Mouse (Mus musculus) intestine, embryonic 14.5 days (tissue): ENCODE data around the gene Samm50. TPM values are rescaled to one million over a fixed set of nuclear protein-coding genes. Genes with fewer than 3 reads are reported as not detected.
A peak's percentile ranks its signal among the peaks of the same experiment; 100 is the strongest.

ENCODE experiments used
- ATAC-seq: fragments of 200-750 bp; cut with Nextera tagmentation; replicated peaks from 2 replicates; pipeline ENCODE4 v1.8.0; 2017; ENCODE audit warnings: low read depth, moderate number of reproducible peaks, moderate TSS enrichment, moderate library complexity; ENCODE audit not compliant: low FRiP score, low TSS enrichment
- DNase-seq: peaks from one replicate; pipeline ENCODE4 v3.0.0-alpha.2; 2018; ENCODE audit warnings: low spot score
- H3K27ac ChIP-seq: fragments of 300-500 bp; sonication (generic); 2 replicates; pipeline ENCODE4 v1.5.1; 2014; ENCODE audit warnings: low read depth, mild to moderate bottlenecking, control low read depth
- H3K27me3 ChIP-seq: fragments of 300-500 bp; sonication (generic); replicated peaks from 2 replicates; pipeline ENCODE4 v1.6.1; 2014; ENCODE audit warnings: low read length, control low read depth; ENCODE audit not compliant: control insufficient read depth, insufficient read depth
- H3K36me3 ChIP-seq: fragments of 300-500 bp; sonication (generic); 2 replicates; pipeline ENCODE4 v1.6.1; 2014; ENCODE audit warnings: low read length, control low read depth; ENCODE audit not compliant: control insufficient read depth, insufficient read depth
- H3K4me1 ChIP-seq: fragments of 300-500 bp; sonication (generic); replicated peaks from 2 replicates; pipeline ENCODE4 v1.6.1; 2014; ENCODE audit warnings: low read length, control low read depth, mixed read lengths; ENCODE audit not compliant: control insufficient read depth, insufficient read depth
- H3K4me2 ChIP-seq: fragments of 300-500 bp; sonication (generic); 2 replicates; pipeline ENCODE4 v1.6.1; 2014; ENCODE audit warnings: low read length
- H3K4me3 ChIP-seq: fragments of 300-500 bp; sonication (generic); 2 replicates; pipeline ENCODE4 v1.5.1; 2014; ENCODE audit warnings: low read depth, low read length, control low read depth, mixed read lengths
- H3K9ac ChIP-seq: fragments of 300-500 bp; sonication (generic); 2 replicates; pipeline ENCODE4 v1.6.1; 2014; ENCODE audit warnings: mild to moderate bottlenecking, low read length
- H3K9me3 ChIP-seq: fragments of 300-500 bp; sonication (generic); 2 replicates; pipeline ENCODE4 v1.6.1; 2016; ENCODE audit warnings: low read length, control low read depth; ENCODE audit not compliant: control insufficient read depth
- WGBS: fragments of 180-500 bp; shearing (Covaris S2); extraction: QIAGEN DNeasy Blood & Tissue Kit; methylation state at CpG from one replicate; pipeline ENCODE4 v1.1.7; 2014; 5-methylcytosine and 5-hydroxymethylcytosine counted together
- polyA plus RNA-seq: library from polyadenylated mRNA; unstranded; fragments of >200 nt; fragmentation: Nextera tagmentation; extraction: Ambion mirVana; gene quantifications from 2 replicates; pipeline ENCODE4 v1.2.1, GENCODE M21; 2014

Samm50 gene
- polyA plus RNA-seq, 1 experiment from 2014 or later, result 89.2 TPM

- no peaks in the 10 kb centered on the region for H3K9me3 ChIP-seq
- WGBS, result 82% methylated on average over 7 of the region's 7 CpGs
- H3K27me3 ChIP-seq, result peaks cover 12% of the 10 kb centered on the region
- H3K9ac ChIP-seq, result no peak overlapping the region
- no peak for ATAC-seq
- no peak overlapping the region for H3K27ac ChIP-seq
- H3K4me1 ChIP-seq, result peaks cover 9% of the 10 kb centered on the region
- no peak for DNase-seq
- H3K36me3 ChIP-seq, result no peaks in the 10 kb centered on the region
- no peak overlapping the region for H3K4me3 ChIP-seq
- H3K4me2 ChIP-seq, result no peak overlapping the region
Measured at GRCm38 (mm10) chr15:84171166-84171565, 20.9 kb upstream of the Samm50 start.

DNA sequence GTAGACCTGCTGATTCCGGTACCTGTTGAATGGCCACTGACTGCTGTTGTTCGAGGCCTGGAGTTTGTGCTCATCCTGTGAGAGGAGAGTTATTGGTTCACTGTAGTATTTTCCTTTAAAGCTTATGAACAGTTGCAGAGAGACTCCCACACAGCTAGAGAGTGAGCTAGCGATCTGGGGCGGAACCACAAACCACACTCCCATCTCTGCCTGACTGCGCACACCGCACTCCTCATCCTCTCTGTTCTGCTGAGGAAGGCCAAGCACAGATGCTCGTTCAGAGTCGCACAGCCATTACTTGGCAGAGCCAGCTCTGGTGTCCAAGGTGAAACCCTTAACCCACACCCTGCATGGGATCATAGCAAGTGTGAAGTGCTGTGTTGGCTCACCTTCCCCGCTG, 13.3 kb upstream of the Samm50 start:
- no peaks in the 10 kb centered on the region for H3K27me3 ChIP-seq
- no peak overlapping the region for H3K9ac ChIP-seq
- no peaks in the 10 kb centered on the region for H3K4me1 ChIP-seq
- 92% methylated on average over 9 of the region's 9 CpGs for WGBS
- H3K9me3 ChIP-seq, result no peaks in the 10 kb centered on the region
- no peak overlapping the region for H3K4me3 ChIP-seq
- ATAC-seq (no peak), DNase-seq (no peak)
- H3K27ac ChIP-seq, result no peak overlapping the region
- no peak overlapping the region for H3K4me2 ChIP-seq
- no peaks in the 10 kb centered on the region for H3K36me3 ChIP-seq

GRCm38 (mm10) chr15:84182000-84182399, 10.0 kb upstream of the Samm50 start:
- WGBS, result 63% methylated on average over 6 of the region's 6 CpGs

GRCm38 (mm10) chr15:84183967-84184366, 8.1 kb upstream of the Samm50 start:
- ATAC-seq, result no peak
- Histone ChIP-seq H3K4me1 (no peaks in the 10 kb centered on the region), H3K9me3 (no peaks in the 10 kb centered on the region)

More at GRCm38 (mm10) chr15:84182000-84182399, 10.0 kb upstream of the Samm50 start:
- no peak overlapping the region for H3K9ac ChIP-seq
- no peak for DNase-seq
- no peak for ATAC-seq
- no peak overlapping the region for H3K4me2 ChIP-seq
- no peaks in the 10 kb centered on the region for H3K36me3 ChIP-seq
- no peaks in the 10 kb centered on the region for H3K27me3 ChIP-seq
- H3K9me3 ChIP-seq, result no peaks in the 10 kb centered on the region
- H3K4me3 ChIP-seq, result no peak overlapping the region
- no peaks in the 10 kb centered on the region for H3K4me1 ChIP-seq
- no peak overlapping the region for H3K27ac ChIP-seq

GRCm38 (mm10) chr15:84186196-84186595, 5.8 kb upstream of the Samm50 start:
- WGBS, result 62% methylated on average over 4 of the region's 4 CpGs
- no peak overlapping the region for H3K4me2 ChIP-seq
- no peak for DNase-seq
- ATAC-seq, result no peak
- no peak overlapping the region for H3K4me3 ChIP-seq
- H3K36me3 ChIP-seq, result no peaks in the 10 kb centered on the region
- no peaks in the 10 kb centered on the region for H3K27me3 ChIP-seq
- H3K9ac ChIP-seq, result no peak overlapping the region
- no peaks in the 10 kb centered on the region for H3K4me1 ChIP-seq
- H3K27ac ChIP-seq, result no peak overlapping the region
- H3K9me3 ChIP-seq, result no peaks in the 10 kb centered on the region

More at GRCm38 (mm10) chr15:84183967-84184366, 8.1 kb upstream of the Samm50 start:
- H3K36me3 ChIP-seq, result no peaks in the 10 kb centered on the region
- no peak for DNase-seq
- WGBS, result 23% methylated on average over 1 of the region's 1 CpGs
- H3K27ac ChIP-seq, result no peak overlapping the region
- no peak overlapping the region for H3K4me3 ChIP-seq
- H3K27me3 ChIP-seq, result no peaks in the 10 kb centered on the region
- no peak overlapping the region for H3K4me2 ChIP-seq
- no peak overlapping the region for H3K9ac ChIP-seq

DNA sequence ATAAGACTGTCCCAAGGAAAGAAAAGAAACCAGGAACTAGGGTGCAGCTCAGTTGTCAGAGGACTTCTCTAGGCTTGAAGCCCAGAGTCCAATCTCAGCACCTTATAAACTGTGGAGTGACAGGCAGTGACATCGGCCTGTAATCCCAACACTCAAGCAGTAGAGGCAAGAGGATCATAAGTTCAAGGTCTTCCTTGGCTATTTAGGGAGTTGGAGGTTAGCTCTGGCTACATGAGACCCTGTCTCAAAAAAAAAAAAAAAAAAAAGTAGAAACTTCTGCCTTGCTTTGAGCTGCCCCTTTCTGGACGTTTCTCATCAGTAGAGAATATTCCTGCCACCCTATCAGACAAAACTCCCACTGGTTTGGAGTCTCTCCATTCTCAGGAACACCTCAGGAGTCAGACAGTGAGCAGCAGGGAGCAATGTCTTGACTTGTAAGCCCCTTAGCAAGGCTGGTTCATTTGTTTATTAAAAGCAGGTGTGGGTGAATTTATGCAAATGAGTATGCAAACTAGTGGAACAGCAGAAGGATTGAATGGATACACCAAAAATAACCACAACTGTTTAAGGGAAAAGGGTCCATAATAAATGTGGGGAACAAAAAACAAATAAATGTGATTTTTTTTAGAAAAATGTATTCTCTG, 3.0 kb upstream of the Samm50 start:
- ATAC-seq (no peak), DNase-seq (no peak)
- Histone ChIP-seq H3K9me3 (no peaks in the 10 kb centered on the region), H3K9ac (no peak overlapping the region), H3K4me3 (no peak overlapping the region), H3K4me2 (no peak overlapping the region), H3K27me3 (no peaks in the 10 kb centered on the region), H3K4me1 (0 out of 2 replicates have a peak, but pooled peaks cover 11% of the 10 kb centered on the region), H3K27ac (no peak overlapping the region), H3K36me3 (no peaks in the 10 kb centered on the region)
- 60% methylated on average over 2 of the region's 2 CpGs for WGBS

DNA sequence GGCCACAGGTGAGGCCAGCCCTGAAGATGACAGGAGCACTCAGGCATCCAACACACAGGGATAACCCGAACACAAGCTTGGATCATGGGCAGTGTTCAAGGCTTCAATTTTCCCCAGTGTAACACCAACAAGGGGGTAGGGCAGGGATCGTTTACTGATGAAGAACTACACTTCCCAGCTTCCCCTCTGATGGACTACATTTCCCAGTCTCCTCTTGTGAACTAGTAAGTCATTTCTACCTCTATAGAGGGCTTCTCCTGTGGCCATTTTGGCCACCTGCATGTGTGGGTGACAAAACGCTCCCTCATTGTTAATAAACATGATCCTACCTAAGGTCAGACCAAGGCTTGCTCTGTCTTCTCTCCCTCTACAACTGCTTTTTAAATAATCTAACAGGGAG, 2.2 kb upstream of the Samm50 start:
- H3K27me3 ChIP-seq, result no peaks in the 10 kb centered on the region
- peaks cover 7% of the 10 kb centered on the region; the same call in 1 of the 2 replicates for H3K36me3 ChIP-seq
- ATAC-seq (no peak), DNase-seq (no peak)
- no peak overlapping the region for H3K27ac ChIP-seq
- 46% methylated on average over 3 of the region's 3 CpGs for WGBS
- no peak overlapping the region for H3K4me2 ChIP-seq
- no peak overlapping the region for H3K4me3 ChIP-seq
- no peaks in the 10 kb centered on the region for H3K9me3 ChIP-seq
- 0 out of 2 replicates have a peak, but pooled peaks cover 11% of the 10 kb centered on the region for H3K4me1 ChIP-seq
- H3K9ac ChIP-seq, result no peak overlapping the region

DNA sequence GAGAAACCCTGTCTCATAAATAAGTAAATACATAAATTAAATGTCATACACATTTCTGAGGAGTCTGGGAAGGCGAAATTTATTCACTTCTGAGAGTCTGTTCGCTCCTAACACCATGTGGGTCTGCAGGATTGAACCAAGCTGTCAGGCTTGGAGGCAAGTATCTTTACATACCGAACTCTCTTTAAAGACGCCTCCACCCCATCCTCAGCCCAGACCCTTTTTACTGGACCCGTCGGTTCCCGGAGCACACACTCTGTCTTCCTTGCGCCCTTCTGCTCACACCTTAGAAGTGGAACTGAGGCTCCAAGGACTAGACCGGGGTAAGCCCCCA, 350 bp upstream of the Samm50 start:
- no peak for DNase-seq
- H3K27me3 ChIP-seq, result no peaks in the 10 kb centered on the region
- no peaks in the 10 kb centered on the region for H3K9me3 ChIP-seq
- peak; percentile 47; the same call in 1 of the 2 replicates for ATAC-seq
- peak overlapping the region; percentile 79 for H3K4me3 ChIP-seq
- 0 out of 2 replicates have a peak, but pooled peaks cover 11% of the 10 kb centered on the region for H3K4me1 ChIP-seq
- H3K4me2 ChIP-seq, result peak overlapping the region; percentile 73
- peaks cover 23% of the 10 kb centered on the region for H3K36me3 ChIP-seq
- H3K9ac ChIP-seq, result peak overlapping the region; percentile 88
- 1% methylated on average over 9 of the region's 9 CpGs for WGBS
- peak overlapping the region; percentile 87 for H3K27ac ChIP-seq

DNA sequence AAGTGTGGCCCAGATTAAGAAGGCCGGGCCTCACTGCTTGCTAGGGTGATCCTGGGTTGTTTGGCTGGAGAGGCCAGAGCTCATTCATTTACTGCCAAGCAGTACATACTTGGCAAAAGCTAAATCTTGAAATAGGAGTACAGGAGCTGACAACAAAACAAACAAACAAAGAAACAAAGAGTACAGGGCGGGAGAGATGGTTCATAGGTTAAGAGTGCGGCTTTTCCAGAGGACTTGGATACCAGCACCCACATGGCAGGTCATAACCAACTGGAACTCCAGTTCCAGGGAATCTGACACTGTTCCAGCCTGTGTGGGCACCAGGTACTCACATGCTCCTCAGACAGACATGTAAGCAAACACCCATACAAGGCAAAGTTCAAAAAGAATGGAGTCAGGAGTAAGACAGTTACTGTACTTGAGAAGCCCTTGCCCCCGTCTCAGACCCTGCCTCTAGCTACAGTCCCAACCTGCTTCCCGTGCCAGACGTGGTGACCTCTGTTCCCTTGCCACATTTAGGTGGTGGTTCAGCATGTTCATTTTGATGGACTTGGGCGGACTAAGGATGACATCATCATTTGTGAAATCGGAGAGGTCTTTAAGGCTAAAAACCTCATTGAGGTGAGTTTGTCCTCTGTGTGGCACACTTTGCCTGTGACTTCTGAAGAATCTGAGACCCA, 4.6 kb downstream of the Samm50 start:
- Histone ChIP-seq H3K4me1 (0 out of 2 replicates have a peak, but pooled peaks cover 8% of the 10 kb centered on the region), H3K27ac (no peak overlapping the region), H3K9me3 (no peaks in the 10 kb centered on the region), H3K4me2 (no peak overlapping the region), H3K36me3 (peaks cover 72% of the 10 kb centered on the region), H3K9ac (no peak overlapping the region), H3K4me3 (no peak overlapping the region), H3K27me3 (no peaks in the 10 kb centered on the region)
- DNase-seq, result no peak
- ATAC-seq, result no peak
- WGBS, result 89% methylated on average over 8 of the region's 8 CpGs
